Mouse (Mus musculus): ENCODE results near the gene Xpnpep2. TPM values are rescaled to one million over a fixed set of nuclear protein-coding genes. Genes with fewer than 3 reads are reported as not detected.

Gene Xpnpep2
- total and polyA plus RNA-seq, 3 experiments = 1.5 to 2.1 (median 1.9) TPM

DNA sequence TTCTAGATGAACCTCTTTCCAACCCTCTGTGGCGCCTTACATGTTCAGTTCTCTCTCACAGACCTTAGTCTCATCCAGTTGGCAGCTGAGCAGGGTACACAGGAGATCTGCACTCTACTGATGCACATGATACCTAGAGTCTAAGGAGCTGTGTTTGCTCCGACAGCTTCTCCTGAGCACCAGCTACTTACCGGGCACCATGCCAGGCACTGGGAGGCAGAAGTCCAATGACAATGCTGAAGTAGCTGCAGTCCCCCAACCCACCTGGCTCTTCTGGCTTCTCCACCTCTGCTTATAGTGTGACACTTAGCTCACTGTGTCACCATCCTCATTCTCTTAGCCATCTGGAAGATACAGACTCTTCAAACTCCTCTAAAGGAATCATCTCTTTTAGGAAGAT is 33.8 kb upstream of the Xpnpep2 start:
- H3K4me1 ChIP-seq (ENCODE audit: control insufficient read depth, insufficient read depth, low read length) = no peaks in the 10 kb centered on the region
- H3K27me3 ChIP-seq (ENCODE audit: control insufficient read depth, insufficient read depth, low read length) = no peaks in the 10 kb centered on the region
- no peak for DNase-seq
- no peak overlapping the region for H3K4me3 ChIP-seq
- H3K79me2 ChIP-seq (replicated peaks; ENCODE audit: control insufficient read depth, insufficient read depth, low read length) = no peaks in the 10 kb centered on the region
- intact Hi-C loops (cut with DNase I) = no loop called here
- no peak for TF ChIP-seq POLR2A (IDR thresholded peaks at IDR 0.05; ENCODE audit: insufficient read depth, low read depth, low read length)
- no peak for TF ChIP-seq EP300 (IDR thresholded peaks at IDR 0.05; ENCODE audit: insufficient read depth, low read depth, low read length)
- TF ChIP-seq CTCF (IDR thresholded peaks at IDR 0.05) = no peak
- WGBS = 74% methylated on average over 3 of the region's 3 CpGs
- no peaks in the 10 kb centered on the region for H3K36me3 ChIP-seq (ENCODE audit: control insufficient read depth, insufficient read depth, low read length)
- no peak overlapping the region for H3K27ac ChIP-seq
- H3K9ac ChIP-seq (ENCODE audit: low read depth, low read length) = no peak overlapping the region

DNA sequence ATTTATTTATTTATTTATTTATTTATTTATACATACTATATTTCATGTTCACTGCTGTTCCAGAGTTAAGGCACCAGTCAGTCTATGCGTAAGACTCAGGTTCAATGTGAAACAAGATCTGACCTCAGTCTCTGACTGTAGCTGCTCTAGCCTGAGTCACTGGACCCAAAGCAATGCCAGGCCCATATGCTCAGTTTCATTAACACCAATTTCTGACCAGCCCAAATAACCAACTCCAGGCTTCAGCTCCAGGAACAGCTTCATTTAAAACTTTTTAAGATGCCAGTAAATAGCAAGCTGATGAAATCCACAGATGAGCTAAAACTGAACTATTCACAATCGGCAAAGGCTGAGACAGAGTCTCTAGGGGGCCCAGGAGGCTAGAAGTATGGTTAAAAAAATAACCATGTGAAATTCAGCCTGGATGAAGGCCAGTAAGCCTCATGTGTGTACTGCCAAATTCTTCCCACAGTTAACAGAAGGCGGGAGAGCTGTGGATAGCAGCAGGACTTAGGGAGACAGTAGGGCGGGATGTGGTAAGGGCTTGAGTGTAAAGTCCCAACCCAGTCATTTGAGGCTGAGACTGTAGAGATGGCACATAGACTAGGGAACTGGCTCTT is 31.6 kb upstream of the Xpnpep2 start:
- no peak overlapping the region for H3K27ac ChIP-seq
- H3K79me2 ChIP-seq (replicated peaks; ENCODE audit: control insufficient read depth, insufficient read depth, low read length) = no peaks in the 10 kb centered on the region
- no peaks in the 10 kb centered on the region for H3K4me1 ChIP-seq (ENCODE audit: control insufficient read depth, insufficient read depth, low read length)
- no peaks in the 10 kb centered on the region for H3K36me3 ChIP-seq (ENCODE audit: control insufficient read depth, insufficient read depth, low read length)
- WGBS = 59% methylated on average over 4 of the region's 4 CpGs
- no peak overlapping the region for H3K4me3 ChIP-seq
- TF ChIP-seq CTCF (IDR thresholded peaks at IDR 0.05) (no peak), POLR2A (IDR thresholded peaks at IDR 0.05; ENCODE audit: insufficient read depth, low read depth, low read length) (no peak), EP300 (IDR thresholded peaks at IDR 0.05; ENCODE audit: insufficient read depth, low read depth, low read length) (no peak)
- H3K27me3 ChIP-seq (ENCODE audit: control insufficient read depth, insufficient read depth, low read length) = no peaks in the 10 kb centered on the region
- peak in 1 of 2 experiments; percentile 4 for DNase-seq
- no peak overlapping the region for H3K9ac ChIP-seq (ENCODE audit: low read depth, low read length)
- intact Hi-C loops (cut with DNase I) = no loop called here

DNA sequence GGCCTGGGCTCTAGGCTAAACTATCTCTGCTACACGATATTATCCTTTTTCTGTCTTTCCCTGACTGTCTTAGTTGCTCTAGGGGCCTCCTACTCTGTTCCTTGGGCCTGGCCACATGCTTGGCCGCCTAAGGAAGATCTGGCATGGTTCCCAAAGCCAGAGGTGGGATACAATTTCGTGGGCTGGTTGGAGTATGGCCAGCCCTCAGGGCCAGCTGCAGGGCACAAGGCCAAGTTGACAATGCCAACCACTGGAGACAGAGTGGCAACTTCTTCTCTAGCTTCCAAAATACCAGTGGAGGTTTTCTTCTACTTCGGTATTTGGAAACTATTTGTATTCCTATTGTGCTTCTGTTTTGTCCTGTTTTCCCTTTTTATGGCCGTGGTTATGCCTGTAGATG is 26.2 kb upstream of the Xpnpep2 start:
- no peak for DNase-seq
- 41% methylated on average over 5 of the region's 5 CpGs for WGBS
- TF ChIP-seq CTCF (IDR thresholded peaks at IDR 0.05) = no peak
- TF ChIP-seq EP300 (IDR thresholded peaks at IDR 0.05; ENCODE audit: insufficient read depth, low read depth, low read length) = no peak
- no peak for TF ChIP-seq POLR2A (IDR thresholded peaks at IDR 0.05; ENCODE audit: insufficient read depth, low read depth, low read length)

DNA sequence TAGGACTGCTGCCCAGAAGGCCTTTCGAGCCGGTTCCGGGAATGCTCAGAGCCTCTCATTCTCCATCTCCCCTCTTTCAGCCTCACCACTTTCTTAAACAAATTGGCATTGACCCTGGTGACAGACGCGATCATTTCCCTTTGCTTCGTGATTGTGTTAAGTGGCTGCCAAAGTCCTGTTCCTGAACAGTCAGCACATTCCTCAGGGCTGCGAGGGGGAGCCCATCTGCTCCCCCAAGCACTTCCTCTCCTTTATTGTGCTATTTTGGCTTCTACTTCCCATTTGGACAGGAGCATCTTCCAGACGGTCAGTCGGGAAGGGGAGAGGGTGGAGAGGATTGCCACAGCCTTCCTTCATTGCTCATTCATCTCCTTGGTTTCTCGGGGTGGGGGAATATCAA is 16.4 kb upstream of the Xpnpep2 start:
- 35% methylated on average over 10 of the region's 10 CpGs for WGBS
- Histone ChIP-seq H3K4me3 (no peak overlapping the region), H3K4me1 (ENCODE audit: control insufficient read depth, insufficient read depth, low read length) (peaks cover 3% of the 10 kb centered on the region), H3K79me2 (replicated peaks; ENCODE audit: control insufficient read depth, insufficient read depth, low read length) (no peaks in the 10 kb centered on the region), H3K9ac (ENCODE audit: low read depth, low read length) (no peak overlapping the region), H3K27ac (no peak overlapping the region), H3K36me3 (ENCODE audit: control insufficient read depth, insufficient read depth, low read length) (no peaks in the 10 kb centered on the region), H3K27me3 (ENCODE audit: control insufficient read depth, insufficient read depth, low read length) (no peaks in the 10 kb centered on the region)
- 0 out of 2 replicates have a peak, but pooled peaks have one; percentile 15 for TF ChIP-seq EP300 (IDR thresholded peaks at IDR 0.05; ENCODE audit: insufficient read depth, low read depth, low read length)
- no peak for TF ChIP-seq CTCF (IDR thresholded peaks at IDR 0.05)
- peak in 1 of 2 experiments; percentile 5 for DNase-seq
- intact Hi-C loops (cut with DNase I) = loop anchor here (5.0 kb wide), 1 partner anchor 40 kb away; no protein-coding TSS in a partner anchor

More for the DNA sequence above, 26.2 kb upstream of the Xpnpep2 start:
- no peaks in the 10 kb centered on the region for H3K79me2 ChIP-seq (replicated peaks; ENCODE audit: control insufficient read depth, insufficient read depth, low read length)
- H3K4me1 ChIP-seq (ENCODE audit: control insufficient read depth, insufficient read depth, low read length) = no peaks in the 10 kb centered on the region
- intact Hi-C loops (cut with DNase I) = no loop called here
- no peaks in the 10 kb centered on the region for H3K36me3 ChIP-seq (ENCODE audit: control insufficient read depth, insufficient read depth, low read length)
- no peak overlapping the region for H3K4me3 ChIP-seq
- no peak overlapping the region for H3K9ac ChIP-seq (ENCODE audit: low read depth, low read length)
- H3K27ac ChIP-seq = no peak overlapping the region
- no peaks in the 10 kb centered on the region for H3K27me3 ChIP-seq (ENCODE audit: control insufficient read depth, insufficient read depth, low read length)

DNA sequence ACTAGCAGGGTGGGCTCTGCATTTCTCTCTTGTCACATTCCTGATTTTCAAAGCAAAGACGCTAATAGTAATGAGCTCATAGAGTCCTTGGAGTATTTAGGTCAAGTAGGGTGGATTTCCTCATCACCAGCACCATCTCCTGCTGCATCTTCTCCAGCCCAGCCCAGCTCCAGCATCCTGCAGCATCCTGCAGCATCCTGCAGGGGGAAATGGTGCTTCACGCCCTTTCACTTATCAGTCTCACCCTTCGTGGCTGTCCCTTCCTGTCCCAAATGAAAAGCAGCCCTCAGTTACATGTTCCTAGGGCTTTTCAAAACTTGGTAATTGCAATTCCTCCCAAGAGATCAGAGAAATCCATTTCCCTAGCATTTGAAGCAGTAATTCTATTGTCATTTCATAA is 15.0 kb upstream of the Xpnpep2 start:
- no peaks in the 10 kb centered on the region for H3K79me2 ChIP-seq (replicated peaks; ENCODE audit: control insufficient read depth, insufficient read depth, low read length)
- 38% methylated on average over 3 of the region's 3 CpGs for WGBS
- TF ChIP-seq EP300 (IDR thresholded peaks at IDR 0.05; ENCODE audit: insufficient read depth, low read depth, low read length) (no peak), CTCF (IDR thresholded peaks at IDR 0.05) (peak; percentile 52)
- H3K4me1 ChIP-seq (ENCODE audit: control insufficient read depth, insufficient read depth, low read length) = peaks cover 6% of the 10 kb centered on the region
- H3K27me3 ChIP-seq (ENCODE audit: control insufficient read depth, insufficient read depth, low read length) = no peaks in the 10 kb centered on the region
- no peak overlapping the region for H3K9ac ChIP-seq (ENCODE audit: low read depth, low read length)
- peak in 1 of 2 experiments; percentile 12 for DNase-seq
- intact Hi-C loops (cut with DNase I) = loop anchor here (5.0 kb wide), 1 partner anchor 41 kb away; no protein-coding TSS in a partner anchor
- no peaks in the 10 kb centered on the region for H3K36me3 ChIP-seq (ENCODE audit: control insufficient read depth, insufficient read depth, low read length)
- H3K4me3 ChIP-seq = no peak overlapping the region
- H3K27ac ChIP-seq = no peak overlapping the region

DNA sequence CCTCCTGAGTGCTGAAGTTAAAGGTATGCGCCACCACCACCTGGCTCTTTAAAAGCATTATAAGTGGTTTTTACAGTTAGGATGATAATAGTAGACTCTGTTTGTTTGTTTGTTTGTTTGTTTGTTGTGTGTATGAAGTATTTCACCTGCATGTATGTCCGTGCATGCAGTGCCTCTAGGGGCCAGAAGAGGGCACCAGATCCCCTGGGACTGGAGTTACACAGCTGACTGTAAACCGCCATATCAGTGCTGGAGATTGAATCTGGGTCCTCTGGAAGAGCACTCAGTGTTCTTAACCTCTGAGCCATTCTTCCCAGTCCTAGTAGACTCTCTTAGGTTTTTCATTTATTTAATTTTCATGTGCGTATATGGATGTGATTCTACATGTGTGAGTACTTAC is 13.9 kb upstream of the Xpnpep2 start:
- peak in 1 of 2 experiments; percentile 7 for DNase-seq

More for the DNA sequence above, 13.9 kb upstream of the Xpnpep2 start:
- H3K4me3 ChIP-seq = no peak overlapping the region
- intact Hi-C loops (cut with DNase I) = loop anchor here (5.0 kb wide), 1 partner anchor 42 kb away; no protein-coding TSS in a partner anchor
- H3K27ac ChIP-seq = no peak overlapping the region
- H3K27me3 ChIP-seq (ENCODE audit: control insufficient read depth, insufficient read depth, low read length) = no peaks in the 10 kb centered on the region
- H3K36me3 ChIP-seq (ENCODE audit: control insufficient read depth, insufficient read depth, low read length) = no peaks in the 10 kb centered on the region
- 74% methylated on average over 4 of the region's 4 CpGs for WGBS
- no peak overlapping the region for H3K9ac ChIP-seq (ENCODE audit: low read depth, low read length)
- peaks cover 6% of the 10 kb centered on the region for H3K4me1 ChIP-seq (ENCODE audit: control insufficient read depth, insufficient read depth, low read length)
- no peaks in the 10 kb centered on the region for H3K79me2 ChIP-seq (replicated peaks; ENCODE audit: control insufficient read depth, insufficient read depth, low read length)
- TF ChIP-seq EP300 (IDR thresholded peaks at IDR 0.05; ENCODE audit: insufficient read depth, low read depth, low read length) (no peak), CTCF (IDR thresholded peaks at IDR 0.05) (peak; percentile 68), POLR2A (IDR thresholded peaks at IDR 0.05; ENCODE audit: insufficient read depth, low read depth, low read length) (no peak)

Data from heart, adult 2 months (tissue).